Mouse (Mus musculus) lung, postnatal 4 days (tissue): Measurements from ENCODE around the gene Dhx40.
A peak's percentile ranks its signal among the peaks of the same experiment; 100 is the strongest.
"Not testable (repeated sequence)": the region's sequence is repeated elsewhere in the genome, so short reads cannot be mapped to it uniquely, and the experiment has no call there.

Source experiments
- DNase-seq, 2 experiments: peaks; one replicate each; pipeline ENCODE4 v3.0.0; 2021

The Dhx40 gene

DNA sequence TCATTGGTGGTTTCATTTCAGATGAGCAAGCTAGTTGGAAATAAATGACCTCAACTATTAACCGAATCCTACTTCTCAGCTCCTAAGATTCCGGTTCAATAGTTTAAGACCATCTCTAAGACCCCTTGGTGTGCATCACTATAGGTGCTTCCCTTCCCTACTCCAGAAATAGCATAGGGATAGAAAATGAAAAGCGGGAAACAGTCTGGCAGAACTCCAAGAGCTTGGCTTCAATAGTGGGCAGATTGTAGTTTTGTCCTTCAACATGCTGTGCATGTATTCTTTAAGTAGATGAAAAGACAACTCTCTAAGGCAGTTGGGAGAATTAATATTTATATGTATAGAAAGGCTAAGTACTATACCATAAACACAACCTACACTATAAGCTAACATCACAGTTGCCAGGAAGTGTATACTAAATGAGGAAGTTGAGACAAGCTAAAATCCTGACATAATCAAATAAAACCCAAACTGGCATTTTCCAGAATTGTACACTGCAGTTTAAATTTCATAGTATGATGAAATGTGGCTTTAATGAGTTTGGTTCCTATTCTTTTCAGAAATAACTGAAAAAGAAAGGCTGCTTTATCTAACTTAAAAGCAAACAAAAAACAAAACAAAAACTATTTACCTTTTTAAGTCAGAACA lies 57.6 kb downstream of the Dhx40 start:
- no peak for DNase-seq

DNA sequence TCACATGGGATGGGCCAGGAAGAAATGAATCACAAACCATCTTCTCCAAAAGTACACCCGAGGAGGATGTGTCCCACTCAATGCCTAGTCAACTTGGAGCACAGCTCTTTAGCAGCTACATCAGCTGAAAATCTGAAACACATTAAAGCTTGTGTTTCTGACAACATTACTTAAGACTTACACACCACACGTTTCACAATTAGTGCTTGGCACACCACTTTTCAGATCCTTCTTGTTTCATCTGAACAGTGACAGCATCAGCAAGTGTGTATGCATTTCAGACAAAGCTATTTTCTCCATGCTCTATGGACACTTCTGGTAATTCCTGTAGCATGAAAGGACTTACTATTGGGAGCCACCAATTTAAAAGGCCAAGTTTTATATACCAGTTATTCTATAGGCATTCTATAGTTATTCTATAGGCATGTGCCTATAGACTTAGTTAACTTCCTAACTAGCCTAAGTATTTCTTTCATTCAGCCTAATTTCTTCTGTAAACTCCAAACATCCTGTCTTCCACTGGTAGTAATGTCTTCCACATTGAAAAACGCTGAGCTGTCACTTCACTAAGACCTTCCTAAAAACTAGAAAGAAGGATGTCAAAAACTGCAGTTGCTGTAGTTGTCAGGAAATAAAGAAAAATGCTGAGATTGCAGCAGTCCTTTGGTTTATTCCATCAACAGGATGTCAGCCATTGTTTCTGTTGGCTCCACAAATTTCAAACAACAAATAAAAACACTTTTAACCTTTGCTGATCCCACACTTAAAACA lies 61.7 kb downstream of the Dhx40 start:
- DNase-seq = no peak

DNA sequence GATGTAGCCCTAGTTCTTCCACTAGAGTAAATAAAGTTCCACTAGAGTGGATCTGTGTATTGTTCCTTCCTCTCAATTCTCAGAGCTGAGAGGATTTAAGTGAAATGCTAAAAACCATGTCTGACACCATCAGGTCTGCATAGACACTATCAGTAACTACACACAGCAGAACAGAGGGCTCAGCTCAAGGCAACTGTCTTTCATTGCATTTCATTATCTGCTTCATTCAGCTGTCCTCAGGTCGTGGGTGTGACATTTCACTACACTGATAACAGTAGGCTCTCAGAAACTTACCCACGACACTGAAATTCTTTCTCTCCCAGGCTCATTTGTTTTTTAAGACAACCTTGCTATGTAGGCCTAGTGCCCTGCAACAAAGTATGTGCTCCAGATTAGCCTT lies 64.9 kb downstream of the Dhx40 start:
- DNase-seq = no peak

DNA sequence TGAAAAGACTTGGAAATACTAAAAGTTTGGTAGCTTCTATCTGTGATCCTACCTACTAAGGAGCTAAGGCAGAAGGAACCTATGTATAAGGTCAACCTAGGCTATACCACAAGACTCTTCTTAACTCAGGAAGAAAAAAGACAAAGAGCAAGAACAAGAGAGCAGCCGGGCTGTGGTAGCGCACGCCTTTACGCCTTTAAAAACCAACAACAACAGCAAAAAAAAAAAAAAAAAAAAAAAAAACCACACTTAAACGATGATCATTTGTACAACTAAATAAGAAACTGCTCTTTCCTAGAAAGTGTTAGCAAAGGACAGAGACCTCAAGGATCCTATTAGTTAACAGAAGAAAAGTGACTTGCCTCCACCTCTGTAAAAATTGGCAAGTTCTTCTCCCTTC lies 66.0 kb downstream of the Dhx40 start:
- DNase-seq = no peak

DNA sequence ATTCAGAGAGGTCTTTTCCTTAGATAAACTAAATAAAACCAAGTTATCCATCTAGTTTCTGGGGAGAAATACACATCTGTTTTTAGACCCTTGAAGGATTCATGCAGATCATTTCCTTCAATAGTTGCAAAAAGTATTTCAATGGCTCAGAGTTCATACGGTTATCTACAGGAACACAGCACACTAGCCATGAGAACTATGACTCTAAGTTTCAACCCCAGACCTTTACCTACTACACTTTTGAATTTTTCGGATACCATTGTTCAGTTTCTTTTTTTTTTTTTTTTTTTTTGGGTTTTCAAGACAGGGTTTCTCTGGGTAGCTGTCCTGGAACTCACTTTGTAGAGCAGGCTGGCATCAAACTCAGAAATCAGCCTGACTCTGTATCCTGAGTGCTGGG lies 68.1 kb downstream of the Dhx40 start:
- DNase-seq = no peak

DNA sequence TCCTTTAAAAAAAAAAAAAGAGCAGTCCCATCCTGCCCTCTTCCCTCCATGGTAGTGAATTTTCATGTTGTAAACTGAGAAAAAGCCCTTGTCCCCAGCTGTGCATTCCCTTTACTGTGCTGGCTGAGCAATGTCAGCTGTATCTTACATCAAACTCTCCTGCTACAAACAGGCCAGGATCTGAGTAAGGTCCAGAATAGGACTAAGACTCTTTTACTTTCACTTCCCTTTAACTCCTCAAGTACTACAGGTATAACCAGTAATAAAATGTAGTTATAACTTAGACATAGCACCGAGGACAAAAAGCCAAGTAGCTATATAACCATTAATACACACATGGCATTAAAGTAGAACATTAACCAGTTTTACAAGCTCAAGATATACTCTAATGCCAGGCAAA lies 68.6 kb downstream of the Dhx40 start:
- no peak for DNase-seq

DNA sequence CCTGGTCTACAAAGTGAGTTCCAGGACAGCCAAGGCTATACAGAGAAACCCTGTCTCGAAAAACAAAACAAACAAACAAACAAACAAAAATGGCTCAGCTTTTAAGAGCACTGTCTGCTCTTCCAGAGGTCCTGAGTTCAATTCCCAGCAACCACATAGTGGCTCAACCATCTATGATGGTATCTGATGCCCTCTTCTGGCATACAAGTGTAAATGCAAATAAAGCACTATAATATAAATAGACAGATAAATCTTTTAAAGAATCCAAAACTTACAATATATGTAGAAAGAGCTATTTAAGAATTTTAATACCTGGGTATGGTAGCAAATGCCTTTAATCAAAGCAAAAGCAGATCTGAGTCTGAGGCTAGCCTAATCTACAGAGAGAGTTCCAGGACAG lies 69.2 kb downstream of the Dhx40 start:
- not testable (repeated sequence) for DNase-seq

DNA sequence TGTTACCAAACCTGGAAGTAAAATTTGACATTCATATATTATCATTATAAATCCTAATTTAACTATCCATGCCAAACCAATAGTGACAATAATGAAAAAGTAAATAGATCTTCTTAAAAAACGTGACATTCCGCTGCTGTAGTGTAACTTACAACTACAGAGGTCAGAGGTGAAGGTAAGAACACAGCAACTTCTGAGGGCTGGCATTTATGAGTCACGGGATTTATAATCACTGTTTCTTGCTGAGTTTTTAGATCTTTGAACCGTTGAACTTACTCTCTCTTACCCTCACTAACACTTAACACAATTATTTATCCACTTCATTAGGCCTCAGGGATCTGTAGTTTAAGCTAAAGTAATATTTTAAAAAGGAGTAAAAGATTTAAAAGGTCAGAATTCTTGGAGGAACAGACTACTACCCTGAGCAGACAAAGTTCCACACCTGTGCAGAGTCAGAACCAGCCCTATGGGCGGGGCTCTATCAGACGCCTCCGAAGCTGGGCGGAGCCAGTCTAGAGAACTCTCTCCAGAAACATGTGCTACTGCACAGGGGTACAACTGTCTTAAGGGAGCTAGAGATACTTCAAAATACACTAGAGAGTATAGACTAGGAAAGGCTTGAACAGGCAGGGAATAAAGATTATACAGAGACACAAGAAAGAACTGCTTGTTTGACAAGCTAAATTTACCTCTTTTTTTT lies 70.1 kb downstream of the Dhx40 start:
- peak in 1 of 2 experiments; percentile 27 for DNase-seq

DNA sequence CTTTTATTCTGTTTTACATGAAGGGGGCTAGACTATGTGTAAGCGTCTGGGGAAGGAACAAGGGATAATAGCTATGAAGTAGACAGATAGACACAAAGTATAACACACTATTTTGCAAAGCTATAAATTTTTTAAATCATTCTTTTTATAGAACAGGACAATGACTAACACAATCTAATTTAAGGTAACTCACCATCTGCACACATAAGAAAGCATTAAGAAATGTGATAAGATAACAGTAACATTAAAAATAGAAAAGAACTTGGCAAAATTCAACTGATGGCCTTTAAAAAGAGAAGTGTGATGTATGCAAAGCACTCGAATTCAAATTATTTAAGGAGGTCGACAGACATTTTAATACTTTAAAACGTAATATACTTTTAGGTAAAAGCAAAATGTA lies 72.6 kb downstream of the Dhx40 start:
- DNase-seq = no peak

DNA sequence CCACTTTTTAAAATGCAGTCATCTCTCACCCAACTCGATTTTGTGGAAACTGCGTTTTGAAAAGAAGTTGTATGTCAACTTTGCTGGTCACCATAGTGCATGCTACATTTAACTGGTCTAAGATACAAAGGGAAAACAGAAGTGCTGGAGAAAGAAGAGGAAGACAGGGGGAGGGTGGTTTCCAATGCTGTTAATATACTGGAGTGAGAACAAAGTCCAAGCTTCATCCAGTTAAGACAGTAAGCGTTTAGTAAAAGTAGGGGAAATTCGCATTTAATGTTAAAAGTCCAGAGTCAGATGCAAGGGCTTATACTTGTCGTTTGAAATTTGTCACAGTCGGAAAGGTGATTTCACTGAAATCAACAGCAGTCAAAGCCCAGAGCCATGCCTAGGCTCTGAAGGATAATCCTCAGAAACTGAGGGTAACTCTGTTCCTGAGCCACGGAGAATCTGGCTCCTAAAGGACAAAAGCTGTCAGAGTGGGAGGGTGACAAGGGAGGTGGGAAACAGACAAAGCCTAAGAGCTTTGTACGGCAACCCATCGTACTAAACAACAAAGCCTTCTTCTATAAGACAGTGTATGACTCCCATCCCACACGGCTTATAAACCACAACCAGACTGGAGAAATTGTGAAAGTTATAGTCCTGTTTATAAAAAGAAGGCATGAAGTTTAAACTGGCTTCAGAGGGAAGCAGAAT lies 73.2 kb downstream of the Dhx40 start:
- DNase-seq = no peak

DNA sequence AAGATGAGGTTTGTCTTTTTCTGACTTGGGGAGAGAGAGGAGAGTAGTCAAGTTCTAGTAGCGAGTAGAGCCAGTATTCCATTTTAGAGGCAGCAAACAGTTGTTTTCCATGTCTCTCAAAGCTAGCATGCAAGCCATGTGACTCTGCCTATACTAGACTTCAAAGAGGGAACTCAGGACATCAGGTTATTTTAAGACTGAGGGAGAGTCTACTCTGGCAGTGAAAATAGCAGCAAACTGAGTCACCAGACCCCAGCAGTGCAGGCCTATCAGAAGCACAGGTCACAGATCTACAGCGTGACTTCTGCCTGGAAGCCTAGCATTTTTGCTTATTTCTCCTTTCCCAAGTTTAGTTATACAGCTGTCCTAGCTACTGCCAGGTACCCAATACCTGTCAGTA lies 76.1 kb downstream of the Dhx40 start:
- no peak for DNase-seq

DNA sequence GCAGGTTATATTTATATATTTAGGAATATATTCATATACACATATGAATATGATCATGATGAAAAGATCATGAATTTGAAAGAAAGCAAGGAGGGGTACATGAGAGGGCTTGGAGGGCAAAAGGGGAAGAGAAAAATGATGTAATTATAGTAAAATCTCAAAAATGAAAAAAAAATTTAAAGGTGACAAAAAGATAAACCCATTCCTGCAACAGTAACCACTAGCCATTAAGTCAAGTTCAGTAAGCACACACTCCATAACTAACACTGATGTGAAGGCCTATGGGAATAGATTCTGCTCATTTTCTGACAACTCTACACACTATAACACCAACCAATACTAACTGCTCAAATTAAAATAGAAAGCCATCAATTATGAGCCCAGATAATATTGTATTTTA lies 81.9 kb downstream of the Dhx40 start:
- no peak for DNase-seq

DNA sequence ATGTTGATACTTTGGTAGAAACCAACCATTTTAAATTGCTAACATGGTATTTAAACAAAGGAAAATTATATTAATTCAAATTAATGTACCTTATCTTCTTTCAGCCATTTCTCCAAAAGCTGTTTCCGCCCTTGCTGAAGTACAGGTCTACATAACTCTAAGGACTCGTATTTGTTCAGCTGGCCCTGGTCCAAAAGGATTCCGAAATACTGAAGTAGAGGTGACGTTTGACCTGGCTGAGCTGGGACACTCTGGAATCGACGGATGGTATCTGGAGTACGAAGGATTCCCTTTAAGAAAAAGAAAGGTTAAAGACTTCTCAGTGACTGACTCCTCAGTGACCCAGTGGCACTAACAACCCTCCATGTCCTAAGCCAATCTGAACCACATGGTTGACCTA lies 82.6 kb downstream of the Dhx40 start:
- peak in 1 of 2 experiments; percentile 61 for DNase-seq

DNA sequence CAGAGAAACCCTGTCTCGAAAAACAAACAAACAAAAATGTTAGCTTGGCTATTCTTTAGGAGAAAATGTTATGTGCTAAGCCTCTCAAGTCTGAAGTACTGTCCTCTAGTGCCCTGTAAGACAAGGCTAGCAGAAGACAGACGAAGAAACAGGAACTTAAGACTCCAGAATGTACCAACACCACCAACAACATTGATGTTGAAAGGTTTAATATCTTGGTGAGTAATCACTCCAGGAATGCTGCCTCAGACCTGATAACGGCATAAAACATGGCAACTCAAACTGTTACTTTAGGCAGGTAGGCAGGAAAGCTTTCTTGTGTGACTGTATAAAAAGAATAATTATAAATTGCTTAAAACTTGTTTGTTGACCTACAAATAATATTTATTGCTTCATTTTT lies 83.5 kb downstream of the Dhx40 start:
- no peak for DNase-seq

DNA sequence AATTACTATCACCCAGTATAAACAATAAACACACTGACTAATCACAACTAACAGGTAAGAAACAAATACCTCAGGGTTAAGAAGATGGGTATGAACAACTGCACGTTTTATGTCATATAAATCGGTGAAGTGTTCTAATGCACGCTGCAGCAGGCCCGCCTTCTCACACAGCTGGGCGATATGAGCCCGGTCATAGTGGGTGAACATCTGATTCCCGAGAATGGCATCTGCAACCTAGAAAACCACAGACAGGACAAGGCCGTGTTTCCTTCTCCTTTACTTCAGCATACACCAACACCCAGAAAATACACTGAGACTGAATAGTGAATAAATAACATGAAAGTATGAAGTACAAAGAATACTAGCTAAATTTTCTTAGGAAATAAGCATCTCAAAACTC lies 88.2 kb downstream of the Dhx40 start:
- DNase-seq = no peak
